Mouse (Mus musculus) T-cell, adult 2 months (primary cell): ENCODE measurements around the gene Iqcg.
A peak's percentile ranks its signal among the peaks of the same experiment; 100 is the strongest.
"Not testable (repeated sequence)": the region's sequence is repeated elsewhere in the genome, so short reads cannot be mapped to it uniquely, and the experiment has no call there.

Experiments used
- DNase-seq: peaks from one replicate; pipeline ENCODE4 v3.0.0; 2022; ENCODE audit warnings: low spot score

Iqcg gene

GRCm38 (mm10) chr16:33056095-33056785 is at the start of gene Iqcg, which contains the start of gene Rpl35a:
TSS of gene Iqcg (minus strand) at chr16:33056218.
TSS of gene Rpl35a (plus strand) at chr16:33056453.
- DNase-seq: peak; percentile 87

GRCm38 (mm10) chr16:33085666-33086065 is 29.6 kb upstream of the Iqcg start:
- no peak for DNase-seq

DNA sequence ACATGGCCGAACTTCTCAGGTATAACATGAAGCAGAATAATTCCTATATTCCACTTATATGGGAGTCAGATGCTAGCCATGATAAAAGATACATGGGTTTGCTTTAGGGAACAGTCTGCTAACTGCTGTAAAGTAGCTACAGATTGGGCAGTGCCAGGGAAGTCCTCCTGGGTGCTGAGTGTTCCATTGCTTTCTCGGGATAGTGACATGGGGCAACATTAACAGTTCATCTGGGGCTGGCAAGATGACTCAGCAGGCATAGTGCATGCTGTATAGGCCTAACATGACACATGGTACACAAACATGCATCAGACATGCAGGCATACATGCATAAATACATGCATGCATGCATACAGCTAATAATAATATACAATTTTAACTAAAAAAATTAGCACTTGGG is 28.0 kb upstream of the Iqcg start:
- no peak for DNase-seq

DNA sequence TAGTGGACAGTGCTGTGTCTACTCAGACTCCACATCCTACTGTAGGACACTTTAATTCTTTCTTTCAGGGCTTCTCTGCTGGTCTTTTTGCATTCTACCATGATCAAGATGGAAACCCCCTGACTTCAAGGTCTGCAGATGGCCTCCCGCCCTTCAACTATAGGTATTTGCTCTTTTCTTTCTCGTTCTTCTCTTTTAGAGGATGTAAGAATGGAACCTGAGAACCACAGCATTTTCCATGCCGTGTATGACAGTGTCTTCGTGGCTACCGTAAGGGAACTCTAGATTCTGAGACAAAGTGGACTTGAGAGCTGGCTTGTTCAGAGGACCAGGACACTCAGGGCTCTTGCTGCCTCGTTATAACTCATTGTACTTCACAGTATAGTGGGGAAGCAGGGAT is 26.9 kb upstream of the Iqcg start:
- DNase-seq: no peak

DNA sequence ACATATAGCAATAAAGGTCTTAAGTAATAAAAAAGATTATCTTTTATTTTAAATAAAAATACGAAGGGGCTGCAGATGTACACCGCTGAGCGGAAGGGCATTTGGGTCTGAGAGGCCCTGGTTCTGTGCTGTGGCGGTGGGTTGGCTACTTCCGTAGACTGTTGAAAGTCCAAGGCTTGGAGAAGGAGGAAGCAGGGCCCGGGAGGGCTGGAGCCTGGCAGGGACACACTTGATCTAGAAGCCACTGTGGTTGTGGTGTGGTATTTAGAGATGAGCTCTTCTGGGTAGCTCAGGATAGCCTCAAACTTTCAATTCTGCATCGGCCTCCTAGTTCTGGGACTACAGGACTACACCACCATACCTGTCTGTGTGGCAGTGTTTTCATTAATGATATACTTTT is 24.0 kb upstream of the Iqcg start:
- DNase-seq: no peak

GRCm38 (mm10) chr16:33077069-33077627 is 21.1 kb upstream of the Iqcg start:
- DNase-seq: no peak

GRCm38 (mm10) chr16:33076078-33076477 is 20.1 kb upstream of the Iqcg start:
- DNase-seq: no peak

- no peak for DNase-seq
Observed at GRCm38 (mm10) chr16:33074967-33075366, 18.9 kb upstream of the Iqcg start.

GRCm38 (mm10) chr16:33072871-33073557 is 17.0 kb upstream of the Iqcg start:
- DNase-seq: peak; percentile 23

DNA sequence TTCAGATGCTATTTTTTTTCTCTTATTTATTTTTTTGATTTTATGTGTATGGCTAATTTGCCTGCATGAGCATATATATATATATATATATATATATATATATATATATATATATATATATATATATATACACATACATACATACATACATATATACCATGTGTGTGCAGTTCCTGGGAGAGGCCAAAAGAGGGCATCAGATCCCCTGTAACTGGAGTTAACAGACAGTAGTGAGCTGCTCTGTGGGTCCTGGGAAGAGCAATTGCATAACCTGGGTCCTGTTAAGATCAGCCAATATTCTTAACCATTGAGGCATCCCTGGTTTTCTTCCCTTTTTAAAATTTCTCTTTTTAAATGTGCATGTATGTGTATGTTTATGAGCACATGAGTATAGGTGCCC is 14.9 kb upstream of the Iqcg start:
- no peak for DNase-seq

GRCm38 (mm10) chr16:33064636-33065035 is 8.6 kb upstream of the Iqcg start:
- no peak for DNase-seq

DNA sequence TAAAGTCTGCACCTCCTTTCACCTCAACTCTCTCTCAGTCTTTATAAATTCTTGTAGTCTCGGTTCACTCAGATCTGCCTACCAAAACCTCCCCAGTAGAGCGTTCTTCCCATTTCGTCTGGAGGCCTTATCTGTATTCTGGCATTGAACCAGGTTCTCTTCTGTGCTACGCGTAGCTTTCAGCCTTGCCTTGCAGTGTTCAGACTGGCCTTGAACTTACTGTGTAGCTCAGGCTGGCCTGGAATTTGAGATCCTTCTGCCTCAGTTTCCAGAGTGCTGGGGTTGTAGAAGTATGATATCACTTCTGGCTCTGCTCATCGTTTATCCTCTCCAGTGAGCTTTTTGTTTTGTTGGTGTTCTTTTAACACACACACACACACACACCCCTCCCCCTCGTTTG is 7.2 kb upstream of the Iqcg start:
- DNase-seq: no peak

GRCm38 (mm10) chr16:33062682-33063131 is 6.7 kb upstream of the Iqcg start:
- peak; percentile 16 for DNase-seq

DNA sequence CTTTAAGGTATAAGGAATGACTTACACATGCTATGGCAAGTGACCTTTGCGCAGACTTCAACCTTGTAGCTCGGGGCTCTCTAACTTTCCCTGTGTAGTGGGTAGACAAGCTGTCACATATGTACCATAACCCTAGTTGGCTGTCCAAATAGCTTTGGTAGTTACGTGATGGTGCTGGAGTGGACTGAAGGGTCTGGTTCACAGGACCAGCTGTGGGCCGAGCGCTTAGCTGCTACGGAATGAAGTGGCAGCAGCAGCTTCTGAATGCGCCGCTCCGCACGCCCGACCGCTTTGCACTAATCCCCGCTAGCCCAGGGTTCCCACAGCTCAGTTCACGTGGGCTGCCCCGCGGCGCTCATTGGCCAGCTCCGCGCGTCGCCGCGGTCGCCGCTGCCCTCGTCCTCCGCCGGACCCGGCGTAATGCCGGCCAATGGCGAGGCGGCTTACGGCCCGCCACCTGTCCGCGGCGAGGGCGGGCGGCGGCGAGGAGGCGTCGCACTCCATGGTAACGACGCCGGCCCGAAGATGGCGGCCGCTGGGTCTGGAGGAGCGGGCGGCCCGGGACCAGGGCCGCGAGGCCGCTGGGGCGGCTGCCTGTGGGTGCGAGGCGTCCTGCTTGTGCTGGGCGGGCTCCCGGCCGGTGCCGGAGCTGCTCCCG is 6.1 kb upstream of the Iqcg start, which contains the start of gene Lmln:
Lmln (plus strand) TSS at position 498 of the 658 bp plus-strand sequence.
- DNase-seq: peak; percentile 54

GRCm38 (mm10) chr16:33061400-33061799 is 5.4 kb upstream of the Iqcg start:
- no peak for DNase-seq

GRCm38 (mm10) chr16:33060926-33061325 is 4.9 kb upstream of the Iqcg start:
- no peak for DNase-seq

GRCm38 (mm10) chr16:33059471-33059870 is 3.5 kb upstream of the Iqcg start:
- DNase-seq: no peak

- DNase-seq: not testable (repeated sequence)
Observed at GRCm38 (mm10) chr16:33058656-33059055, 2.6 kb upstream of the Iqcg start.

DNA sequence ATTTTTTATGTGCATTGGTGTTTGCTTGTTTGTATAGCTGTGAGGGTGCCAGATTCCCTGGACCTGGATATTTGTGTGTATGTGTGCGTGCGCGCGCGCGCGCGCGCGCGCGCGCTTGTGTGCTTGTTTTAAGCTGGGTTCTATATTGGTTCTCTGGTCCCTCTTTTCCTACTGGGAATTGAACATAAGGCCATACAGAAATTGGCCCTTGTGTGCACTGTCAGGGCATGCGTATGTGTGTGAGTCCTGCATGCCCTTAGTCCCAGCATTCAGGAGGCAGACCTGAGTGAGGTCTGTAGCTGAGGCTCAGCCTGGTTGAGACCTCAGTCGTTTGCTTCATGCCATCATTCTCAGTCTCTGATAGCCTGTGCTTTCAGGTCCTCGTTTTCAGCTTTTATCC is 2.0 kb upstream of the Iqcg start:
- DNase-seq: no peak

GRCm38 (mm10) chr16:33056786-33057185 is 768 bp upstream of the Iqcg start:
- no peak for DNase-seq

DNA sequence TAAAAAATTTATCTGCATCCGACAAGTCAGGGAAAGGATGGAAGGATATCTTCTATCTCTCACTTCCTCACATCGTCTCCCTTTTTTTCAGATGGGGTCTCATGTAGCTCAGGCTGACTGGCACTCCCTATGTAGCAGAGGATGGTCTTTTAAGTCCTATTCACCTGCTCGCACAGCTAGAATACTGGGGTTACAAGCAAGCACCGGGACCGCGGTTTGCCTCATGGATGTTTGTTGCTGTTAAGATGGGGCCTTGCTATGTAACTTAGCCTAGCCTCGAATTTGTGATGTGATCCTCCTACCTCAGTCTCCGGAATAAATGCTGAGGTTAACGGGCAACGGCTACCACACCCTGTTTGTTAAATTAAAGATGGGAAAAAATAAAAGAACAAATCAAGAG is 363 bp downstream of the Iqcg start:
- DNase-seq: no peak

GRCm38 (mm10) chr16:33054927-33055326 is 1.1 kb downstream of the Iqcg start:
- DNase-seq: not testable (repeated sequence)

- peak; percentile 49 for DNase-seq
Observed at GRCm38 (mm10) chr16:33053141-33053540, 2.9 kb downstream of the Iqcg start.
